Mouse (Mus musculus) lung, embryonic 15.5 days (tissue): ENCODE results near the gene Dnajb14. TPM values are rescaled to one million over a fixed set of nuclear protein-coding genes. Genes with fewer than 3 reads are reported as not detected.
A peak's percentile ranks its signal among the peaks of the same experiment; 100 is the strongest.

ENCODE experiments used
- ATAC-seq: fragments of 200-750 bp; cut with Nextera tagmentation; 2 replicates; pipeline ENCODE4 v1.8.0; 2017; ENCODE audit warnings: moderate number of reproducible peaks, borderline replicate concordance; ENCODE audit not compliant: low FRiP score, low TSS enrichment; ENCODE audit errors: extremely low read depth
- H3K27ac ChIP-seq: fragments of 300-500 bp; sonication (generic); 2 replicates; pipeline ENCODE4 v1.5.1; 2015; ENCODE audit warnings: moderate library complexity, mild to moderate bottlenecking, inconsistent platforms
- H3K27me3 ChIP-seq: fragments of 300-500 bp; sonication (generic); 2 replicates; pipeline ENCODE4 v1.6.1; 2015; ENCODE audit warnings: inconsistent platforms
- H3K36me3 ChIP-seq: fragments of 300-500 bp; sonication (generic); 2 replicates; pipeline ENCODE4 v1.6.1; 2015; ENCODE audit warnings: inconsistent platforms
- H3K4me1 ChIP-seq: fragments of 300-500 bp; sonication (generic); 2 replicates; pipeline ENCODE4 v1.6.1; 2015; ENCODE audit warnings: inconsistent platforms
- H3K4me2 ChIP-seq: fragments of 300-500 bp; sonication (generic); 2 replicates; pipeline ENCODE4 v1.6.1; 2015; ENCODE audit warnings: inconsistent platforms, mild to moderate bottlenecking, moderate library complexity
- H3K4me3 ChIP-seq: fragments of 300-500 bp; sonication (generic); 2 replicates; pipeline ENCODE4 v1.5.1; 2015; ENCODE audit warnings: mild to moderate bottlenecking, inconsistent platforms
- H3K9ac ChIP-seq: fragments of 300-500 bp; sonication (generic); 2 replicates; pipeline ENCODE4 v1.6.1; 2015; ENCODE audit warnings: inconsistent platforms
- H3K9me3 ChIP-seq: fragments of 300-500 bp; sonication (generic); 2 replicates; pipeline ENCODE4 v1.6.1; 2016; ENCODE audit warnings: inconsistent platforms
- whole genome bisulfite sequencing: fragments of 180-500 bp; shearing (Covaris S2); methylation state at CpG from one replicate; pipeline ENCODE4 v1.1.7; 2015; 5-methylcytosine and 5-hydroxymethylcytosine counted together
- polyA plus RNA-seq: library from polyadenylated mRNA; unstranded; fragments of >200 nt; fragmentation: Nextera tagmentation; extraction: Ambion mirVana; gene quantifications from 2 replicates; pipeline ENCODE4 v1.2.1, GENCODE M21; 2015

Gene Dnajb14
- polyA plus RNA-seq, 1 experiment from 2014 or later = 10.3 TPM

DNA sequence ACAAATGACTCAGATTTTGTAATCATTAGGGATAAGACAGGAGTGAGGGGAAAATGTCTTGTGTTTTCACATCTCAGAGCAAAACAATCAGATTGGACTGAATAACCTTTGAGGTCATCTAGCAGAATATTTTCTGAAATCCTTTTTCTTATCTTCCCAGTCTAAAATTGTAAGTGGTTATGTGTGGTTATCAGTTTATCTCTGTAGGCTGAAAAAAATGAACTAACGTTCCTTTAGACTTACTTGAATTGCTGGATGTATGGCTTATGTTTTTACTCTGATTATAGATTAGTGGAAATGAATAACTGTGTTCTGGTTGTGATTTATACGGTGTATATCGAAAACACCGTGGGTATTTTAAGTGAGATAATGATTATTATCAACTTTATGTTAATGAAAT lies 53.1 kb downstream of the Dnajb14 start:
- WGBS = 92% methylated on average over 4 of the region's 4 CpGs
- Histone ChIP-seq H3K4me2 (no peak overlapping the region), H3K9me3 (no peaks in the 10 kb centered on the region), H3K27ac (no peak overlapping the region), H3K9ac (no peak overlapping the region), H3K4me3 (no peak overlapping the region), H3K27me3 (no peaks in the 10 kb centered on the region), H3K4me1 (peaks cover 17% of the 10 kb centered on the region), H3K36me3 (peaks cover 29% of the 10 kb centered on the region)
- ATAC-seq = no peak

DNA sequence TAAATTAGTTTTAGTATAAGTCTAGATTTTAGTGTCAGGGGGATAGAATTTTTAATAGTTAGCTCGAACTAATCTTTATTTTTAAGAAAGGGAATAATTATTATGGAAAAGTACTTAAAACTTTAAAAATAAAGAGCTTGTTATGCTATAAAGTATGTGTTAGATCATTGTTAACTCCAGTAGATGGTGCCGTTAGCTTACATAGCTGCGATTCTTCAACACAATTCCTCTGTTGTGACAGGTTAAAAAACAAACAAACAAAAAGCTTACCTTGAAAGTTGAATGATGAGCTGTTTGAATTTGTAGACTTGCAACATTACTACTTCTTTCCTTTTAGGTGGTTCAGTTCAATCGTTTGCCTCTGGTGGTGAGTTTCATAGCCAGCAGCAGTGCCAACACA lies 59.5 kb downstream of the Dnajb14 start:
- no peak for ATAC-seq
- Histone ChIP-seq H3K9me3 (no peaks in the 10 kb centered on the region), H3K4me3 (no peak overlapping the region), H3K36me3 (peaks cover 54% of the 10 kb centered on the region), H3K4me2 (no peak overlapping the region), H3K27me3 (no peaks in the 10 kb centered on the region), H3K27ac (no peak overlapping the region), H3K4me1 (no peaks in the 10 kb centered on the region), H3K9ac (no peak overlapping the region)
- WGBS = 82% methylated on average over 4 of the region's 4 CpGs

DNA sequence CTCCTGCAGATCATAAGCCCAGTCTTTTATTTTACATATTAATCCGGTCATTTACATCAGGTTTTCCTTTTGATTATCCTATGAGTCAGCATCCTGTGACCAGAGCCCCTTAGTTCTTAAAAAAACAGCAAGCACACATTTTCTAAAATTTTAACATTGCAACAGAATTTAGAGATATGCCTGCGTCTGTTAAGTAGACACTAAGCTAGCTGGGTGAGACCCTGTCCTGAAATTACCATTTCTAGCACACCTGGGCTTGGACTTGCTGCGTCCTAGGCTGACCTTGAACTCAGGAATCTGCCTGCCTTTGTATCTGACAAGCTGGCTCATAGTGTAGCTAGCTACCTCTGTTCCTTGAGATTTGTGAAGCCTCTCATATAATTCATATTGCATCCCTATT lies 62.5 kb downstream of the Dnajb14 start:
- Histone ChIP-seq H3K36me3 (peaks cover 37% of the 10 kb centered on the region), H3K27me3 (no peaks in the 10 kb centered on the region), H3K4me3 (no peak overlapping the region), H3K9ac (no peak overlapping the region), H3K4me2 (no peak overlapping the region), H3K4me1 (no peaks in the 10 kb centered on the region), H3K27ac (no peak overlapping the region), H3K9me3 (no peaks in the 10 kb centered on the region)
- no peak for ATAC-seq
- WGBS = 89% methylated on average over 3 of the region's 3 CpGs

DNA sequence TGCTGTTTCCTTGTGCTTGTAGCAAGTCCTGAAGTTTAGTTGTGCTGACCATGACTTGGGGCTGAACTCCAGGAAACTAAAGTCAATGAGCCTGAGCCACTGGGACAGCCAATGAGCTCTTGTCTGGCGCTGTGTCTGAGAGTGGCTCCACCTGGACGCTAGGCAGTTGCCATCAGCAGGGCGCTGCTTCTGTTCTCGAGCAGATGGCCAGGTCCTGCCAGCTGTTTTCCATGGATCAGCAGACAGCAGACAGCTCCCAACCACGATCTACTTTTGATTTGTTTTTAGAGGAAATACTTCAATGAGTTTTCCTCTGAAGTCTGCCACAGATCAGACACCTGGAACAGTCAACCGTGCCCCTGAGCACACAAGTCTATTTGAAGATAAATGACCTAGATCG lies 65.3 kb downstream of the Dnajb14 start:
- Histone ChIP-seq H3K4me3 (no peak overlapping the region), H3K9me3 (no peaks in the 10 kb centered on the region), H3K27ac (no peak overlapping the region), H3K27me3 (no peaks in the 10 kb centered on the region), H3K36me3 (peaks cover 16% of the 10 kb centered on the region), H3K4me2 (no peak overlapping the region), H3K4me1 (peaks cover 11% of the 10 kb centered on the region; the same call in 1 of the 2 replicates), H3K9ac (no peak overlapping the region)
- 38% methylated on average over 7 of the region's 7 CpGs for WGBS
- peak; percentile 58; the same call in 1 of the 2 replicates for ATAC-seq

DNA sequence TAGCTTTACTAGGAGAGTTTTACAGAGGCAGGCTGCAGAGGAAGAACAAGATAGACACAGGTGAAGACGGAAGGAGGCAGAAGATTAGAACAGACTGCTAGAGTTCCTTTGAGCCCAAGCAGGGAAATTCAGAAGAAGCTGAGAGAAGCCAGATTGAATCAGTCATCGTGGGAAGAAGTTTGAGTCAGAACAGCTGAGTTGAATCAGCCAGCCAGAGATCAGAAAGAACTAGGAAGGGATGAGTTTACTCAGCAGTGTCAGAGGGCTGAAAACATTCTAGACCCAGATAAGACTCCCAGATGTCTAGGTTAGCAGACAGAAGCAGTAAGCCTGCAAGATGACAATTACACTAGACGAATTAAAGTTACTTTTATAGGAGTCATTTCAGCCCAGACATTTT lies 66.5 kb downstream of the Dnajb14 start:
- no peaks in the 10 kb centered on the region for H3K9me3 ChIP-seq
- no peak overlapping the region for H3K27ac ChIP-seq
- peaks cover 8% of the 10 kb centered on the region for H3K36me3 ChIP-seq
- H3K4me1 ChIP-seq = peaks cover 11% of the 10 kb centered on the region; the same call in 1 of the 2 replicates
- H3K4me3 ChIP-seq = no peak overlapping the region
- H3K4me2 ChIP-seq = no peak overlapping the region
- no peaks in the 10 kb centered on the region for H3K27me3 ChIP-seq
- WGBS = 48% methylated on average over 3 of the region's 3 CpGs
- no peak overlapping the region for H3K9ac ChIP-seq
- ATAC-seq = no peak

DNA sequence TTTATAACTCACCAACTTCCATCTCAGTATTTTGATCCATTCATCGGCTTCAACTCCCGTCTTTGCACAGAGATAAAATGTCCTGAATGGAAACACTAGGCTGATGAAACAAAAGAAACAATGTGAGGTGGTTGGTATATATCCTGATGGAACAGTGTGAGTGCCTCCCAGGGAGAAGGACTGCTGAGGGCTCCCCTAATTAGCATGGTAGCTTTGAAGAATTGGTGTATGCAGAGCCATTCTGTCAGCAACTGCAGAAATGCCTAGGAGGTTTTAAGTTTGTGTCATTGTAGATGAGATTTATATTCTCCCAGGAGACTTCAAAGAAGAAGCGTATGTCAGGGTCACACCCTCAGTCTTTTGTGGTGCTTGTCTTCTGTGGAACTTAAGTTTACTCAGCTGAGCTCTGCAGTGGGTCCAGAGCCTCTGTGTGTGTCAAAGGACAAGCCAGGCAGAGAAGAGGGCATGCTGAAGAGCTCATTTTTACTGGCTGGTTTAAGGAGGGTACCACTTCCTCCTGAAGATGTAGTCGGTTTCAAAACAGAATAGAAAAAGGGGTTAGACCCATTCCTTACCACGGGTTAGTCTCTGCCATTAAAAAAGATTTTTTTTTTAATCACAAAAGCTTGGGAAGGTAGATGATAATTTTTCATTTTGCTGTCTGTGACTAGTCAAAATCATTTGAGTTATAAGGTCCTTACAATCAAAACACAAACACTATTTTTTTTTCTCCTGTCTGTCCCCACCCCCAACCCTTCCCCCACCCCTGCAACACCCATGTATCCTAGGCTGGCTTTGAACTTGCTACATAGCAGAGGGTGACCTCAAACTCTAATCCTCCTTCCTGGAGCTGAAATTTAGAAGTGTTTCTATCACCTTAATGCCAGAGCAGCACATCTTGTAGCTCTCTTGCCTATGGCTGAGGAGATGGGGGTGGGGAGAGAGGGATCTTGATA lies 68.4 kb downstream of the Dnajb14 start:
- Histone ChIP-seq H3K4me3 (no peak overlapping the region), H3K27ac (no peak overlapping the region), H3K4me1 (peaks cover 13% of the 10 kb centered on the region), H3K27me3 (no peaks in the 10 kb centered on the region), H3K4me2 (no peak overlapping the region), H3K36me3 (no peaks in the 10 kb centered on the region; the same call in 1 of the 2 replicates), H3K9ac (no peak overlapping the region), H3K9me3 (no peaks in the 10 kb centered on the region)
- no peak for ATAC-seq
- 37% methylated on average over 5 of the region's 5 CpGs for WGBS

DNA sequence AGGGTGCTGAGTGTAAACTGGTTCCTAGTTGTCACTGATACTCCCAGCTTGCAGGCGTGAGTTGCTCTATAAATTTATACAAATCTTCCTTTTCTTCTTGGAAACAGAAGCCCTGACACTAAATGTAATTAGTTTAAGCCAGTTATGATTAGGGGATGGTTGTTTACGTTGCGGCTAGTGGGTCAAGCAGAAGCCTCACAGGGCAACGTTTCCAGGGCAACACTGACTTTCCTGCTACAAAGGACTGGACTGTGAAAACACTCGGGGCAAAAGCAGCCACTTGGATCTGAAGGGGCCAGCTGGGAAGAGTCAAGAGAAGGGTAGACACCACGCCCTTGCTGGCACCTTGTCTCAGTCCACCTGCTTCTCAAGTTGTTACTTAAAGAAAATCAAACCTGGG lies 69.1 kb downstream of the Dnajb14 start:
- Histone ChIP-seq H3K27ac (no peak overlapping the region), H3K36me3 (no peaks in the 10 kb centered on the region; the same call in 1 of the 2 replicates), H3K4me3 (no peak overlapping the region), H3K4me2 (no peak overlapping the region), H3K9me3 (no peaks in the 10 kb centered on the region), H3K4me1 (peaks cover 16% of the 10 kb centered on the region), H3K9ac (no peak overlapping the region), H3K27me3 (no peaks in the 10 kb centered on the region)
- WGBS = 14% methylated on average over 6 of the region's 6 CpGs
- no peak for ATAC-seq

DNA sequence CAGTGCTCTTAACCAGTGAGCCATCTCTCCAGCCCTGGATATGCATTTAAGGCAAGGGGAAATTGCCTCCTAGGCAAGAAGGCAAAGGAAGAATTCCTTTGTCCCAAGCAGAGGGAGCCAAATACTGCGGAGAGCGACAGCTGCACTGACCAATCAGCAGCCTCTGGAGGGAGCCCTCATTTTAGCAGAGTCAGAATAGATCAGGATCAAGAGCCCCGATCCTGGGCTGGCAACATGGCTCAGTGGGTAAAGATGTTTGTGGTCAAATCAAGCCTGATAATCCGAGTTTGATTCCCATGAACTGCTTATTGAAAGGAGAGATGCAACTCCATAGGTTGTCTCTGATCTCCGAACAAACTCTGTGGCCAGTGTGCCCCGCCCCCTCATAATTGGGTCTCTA lies 71.1 kb downstream of the Dnajb14 start:
- Histone ChIP-seq H3K4me2 (peak overlapping the region; percentile 38), H3K27ac (no peak overlapping the region), H3K9me3 (no peaks in the 10 kb centered on the region), H3K4me3 (peak overlapping the region; percentile 22), H3K9ac (no peak overlapping the region), H3K27me3 (no peaks in the 10 kb centered on the region), H3K4me1 (peaks cover 16% of the 10 kb centered on the region), H3K36me3 (no peaks in the 10 kb centered on the region)
- peak; percentile 65 for ATAC-seq
- 43% methylated on average over 6 of the region's 6 CpGs for WGBS

DNA sequence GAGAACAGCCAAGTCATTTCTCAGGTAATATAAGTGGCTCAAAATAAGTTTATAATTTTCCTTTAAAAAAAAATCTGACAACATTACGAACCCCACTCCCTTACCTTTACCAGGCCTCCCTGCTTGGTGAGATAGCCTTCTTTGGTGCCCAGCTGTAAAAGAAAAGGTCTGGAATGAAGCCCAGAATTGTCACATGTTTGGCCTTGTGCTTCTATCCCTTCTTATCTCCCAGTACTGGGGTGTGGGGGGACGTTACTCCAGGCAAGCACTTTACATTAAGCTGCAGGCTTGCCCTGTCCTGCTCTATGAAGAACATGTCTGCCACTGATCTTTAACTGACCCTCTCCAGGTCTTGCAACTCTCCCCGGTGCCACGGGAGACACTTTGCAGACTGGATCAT lies 73.3 kb downstream of the Dnajb14 start:
- Histone ChIP-seq H3K9me3 (no peaks in the 10 kb centered on the region), H3K9ac (no peak overlapping the region), H3K36me3 (no peaks in the 10 kb centered on the region), H3K4me1 (peaks cover 16% of the 10 kb centered on the region), H3K4me2 (no peak overlapping the region), H3K4me3 (no peak overlapping the region), H3K27ac (no peak overlapping the region), H3K27me3 (no peaks in the 10 kb centered on the region)
- peak; percentile 52; the same call in 1 of the 2 replicates for ATAC-seq
- 44% methylated on average over 4 of the region's 4 CpGs for WGBS

DNA sequence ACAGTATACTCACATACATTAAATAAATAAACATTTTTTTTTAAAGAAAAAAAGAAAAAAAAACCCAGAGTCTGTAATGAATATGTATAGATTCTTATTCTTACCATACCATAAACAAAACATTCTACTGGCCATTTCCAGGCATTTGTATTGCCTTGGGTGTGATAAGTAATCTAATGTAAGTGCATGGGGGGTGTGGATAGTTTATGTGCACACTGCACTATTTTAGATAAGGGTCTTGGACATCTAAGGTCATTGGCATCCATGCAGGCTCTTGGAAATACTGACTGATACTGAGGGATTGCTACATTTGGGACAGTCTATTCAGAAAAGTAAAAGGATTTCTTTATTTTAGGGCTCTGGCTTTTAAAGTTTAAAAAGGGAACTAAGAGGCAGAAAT lies 74.1 kb downstream of the Dnajb14 start:
- no peaks in the 10 kb centered on the region for H3K27me3 ChIP-seq
- no peak for ATAC-seq
- H3K9ac ChIP-seq = no peak overlapping the region
- no peaks in the 10 kb centered on the region for H3K9me3 ChIP-seq
- H3K36me3 ChIP-seq = no peaks in the 10 kb centered on the region
- no peak overlapping the region for H3K27ac ChIP-seq
- H3K4me2 ChIP-seq = no peak overlapping the region
- peaks cover 8% of the 10 kb centered on the region for H3K4me1 ChIP-seq
- H3K4me3 ChIP-seq = no peak overlapping the region

DNA sequence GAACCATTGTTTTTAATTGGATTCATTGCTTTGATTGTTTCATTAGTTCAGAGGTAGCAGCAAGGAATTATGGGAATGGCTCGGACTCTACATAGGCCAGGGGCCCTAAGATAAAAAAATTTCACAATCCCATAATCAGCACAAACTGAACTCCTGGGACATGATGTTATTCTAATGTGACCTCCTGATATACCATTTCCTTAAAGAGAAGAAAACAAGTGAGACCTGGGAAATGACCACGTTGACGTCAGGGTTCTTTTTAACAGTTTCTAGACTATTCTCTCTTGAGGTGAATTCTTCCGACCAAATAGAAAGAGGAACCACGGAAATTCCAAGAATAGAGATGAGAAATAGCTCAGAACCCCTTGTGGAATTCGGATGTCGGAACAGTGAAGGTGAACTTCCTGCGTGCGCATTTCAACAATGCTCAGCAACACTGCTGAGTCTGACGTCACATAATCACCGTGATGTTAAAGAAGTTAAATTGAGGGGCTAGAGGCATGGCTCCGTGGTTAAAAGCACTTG lies 74.7 kb downstream of the Dnajb14 start:
- Histone ChIP-seq H3K9ac (no peak overlapping the region), H3K27me3 (no peaks in the 10 kb centered on the region), H3K4me2 (no peak overlapping the region), H3K4me3 (no peak overlapping the region), H3K4me1 (peaks cover 4% of the 10 kb centered on the region; the same call in 1 of the 2 replicates), H3K36me3 (no peaks in the 10 kb centered on the region), H3K27ac (no peak overlapping the region), H3K9me3 (no peaks in the 10 kb centered on the region)
- WGBS = 83% methylated on average over 12 of the region's 12 CpGs
- ATAC-seq = no peak

DNA sequence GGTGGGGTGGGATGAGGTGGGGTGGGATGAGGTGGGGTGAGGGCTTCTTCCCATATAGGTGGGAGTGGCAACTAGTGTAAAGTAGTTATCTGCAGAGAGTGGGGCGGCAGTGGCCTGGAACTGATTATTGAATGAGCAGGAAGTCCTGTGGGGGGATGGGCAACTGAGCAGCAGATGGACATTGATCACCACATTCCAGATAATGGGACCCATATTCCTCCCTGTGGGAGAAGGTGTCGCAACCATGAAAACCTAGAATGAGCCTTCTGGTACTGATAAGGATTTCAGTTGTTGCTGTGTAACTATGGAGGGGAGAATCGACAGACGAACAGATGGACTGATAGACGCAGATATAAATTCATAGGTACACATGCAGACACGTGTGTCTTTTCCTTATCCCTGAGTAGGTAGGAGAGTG lies 76.3 kb downstream of the Dnajb14 start:
- no peak overlapping the region for H3K9ac ChIP-seq
- 71% methylated on average over 6 of the region's 6 CpGs for WGBS
- no peaks in the 10 kb centered on the region for H3K36me3 ChIP-seq
- no peak overlapping the region for H3K27ac ChIP-seq
- peaks cover 4% of the 10 kb centered on the region; the same call in 1 of the 2 replicates for H3K4me1 ChIP-seq
- H3K4me2 ChIP-seq = no peak overlapping the region
- ATAC-seq = no peak
- H3K9me3 ChIP-seq = no peaks in the 10 kb centered on the region
- H3K27me3 ChIP-seq = no peaks in the 10 kb centered on the region
- no peak overlapping the region for H3K4me3 ChIP-seq
